Mouse (Mus musculus) midbrain, embryonic 15.5 days (tissue): ENCODE data around the gene Evpl. TPM values are rescaled to one million over a fixed set of nuclear protein-coding genes. Genes with fewer than 3 reads are reported as not detected.

Experiments
- ATAC-seq: fragments of 200-750 bp; cut with Nextera tagmentation; replicated peaks from 2 replicates; pipeline ENCODE4 v1.8.0; 2017; ENCODE audit warnings: moderate TSS enrichment
- H3K27ac ChIP-seq: fragments of 300-500 bp; sonication (generic); 2 replicates; pipeline ENCODE4 v1.5.1; 2015; ENCODE audit warnings: mild to moderate bottlenecking, inconsistent platforms
- H3K27me3 ChIP-seq: fragments of 300-500 bp; sonication (generic); replicated peaks from 2 replicates; pipeline ENCODE4 v1.6.1; 2015; ENCODE audit warnings: inconsistent platforms
- H3K36me3 ChIP-seq: fragments of 300-500 bp; sonication (generic); replicated peaks from 2 replicates; pipeline ENCODE4 v1.6.1; 2015; ENCODE audit warnings: inconsistent platforms
- H3K4me1 ChIP-seq: fragments of 300-500 bp; sonication (generic); 2 replicates; pipeline ENCODE4 v1.6.1; 2015; ENCODE audit warnings: inconsistent platforms
- H3K4me2 ChIP-seq: fragments of 300-500 bp; sonication (generic); 2 replicates; pipeline ENCODE4 v1.6.1; 2015; ENCODE audit warnings: inconsistent platforms, mild to moderate bottlenecking, moderate library complexity
- H3K4me3 ChIP-seq: fragments of 300-500 bp; sonication (generic); 2 replicates; pipeline ENCODE4 v1.5.1; 2015; ENCODE audit warnings: mild to moderate bottlenecking, inconsistent platforms
- H3K9ac ChIP-seq: fragments of 300-500 bp; sonication (generic); 2 replicates; pipeline ENCODE4 v1.6.1; 2015; ENCODE audit warnings: mild to moderate bottlenecking, inconsistent platforms
- H3K9me3 ChIP-seq: fragments of 300-500 bp; sonication (generic); 2 replicates; pipeline ENCODE4 v1.6.1; 2016; ENCODE audit warnings: inconsistent platforms
- WGBS: fragments of 180-500 bp; shearing (Covaris S2); methylation state at CpG from one replicate; pipeline ENCODE4 v1.1.7; 2015; ENCODE audit warnings: mixed read lengths; 5-methylcytosine and 5-hydroxymethylcytosine counted together
- polyA plus RNA-seq: library from polyadenylated mRNA; unstranded; fragments of >200 nt; fragmentation: Nextera tagmentation; extraction: Ambion mirVana; gene quantifications from 2 replicates; pipeline ENCODE4 v1.2.1, GENCODE M21; 2015

The Evpl gene
- polyA plus RNA-seq, 1 experiment from 2014 or later: 0.96 TPM

DNA sequence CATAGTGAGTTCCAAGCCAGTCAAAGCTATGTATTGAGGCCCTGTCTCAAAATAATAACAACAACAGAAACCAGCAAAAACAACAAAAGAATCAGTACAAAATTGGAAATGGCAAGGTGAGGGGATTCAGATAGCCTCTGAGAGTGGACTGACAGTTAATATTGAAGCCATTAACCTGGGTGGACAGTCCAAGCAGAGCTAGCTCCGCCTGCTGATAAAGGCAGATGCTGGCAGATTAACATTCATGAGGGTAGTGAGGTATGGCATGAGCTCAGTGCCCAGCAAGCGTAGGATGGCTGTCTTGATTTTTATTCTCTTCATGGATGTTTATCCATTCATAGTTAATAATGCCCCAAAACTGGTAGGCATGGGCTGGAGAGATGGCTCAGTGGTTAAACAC, 36.7 kb downstream of the Evpl start:
- Histone ChIP-seq H3K27me3 (no peaks in the 10 kb centered on the region), H3K4me2 (no peak overlapping the region), H3K9ac (no peak overlapping the region), H3K4me1 (peaks cover 19% of the 10 kb centered on the region), H3K27ac (no peak overlapping the region), H3K9me3 (no peaks in the 10 kb centered on the region), H3K4me3 (no peak overlapping the region), H3K36me3 (peaks cover 2% of the 10 kb centered on the region; the same call in 1 of the 2 replicates)
- no peak for ATAC-seq
- WGBS: 88% methylated on average over 2 of the region's 2 CpGs

DNA sequence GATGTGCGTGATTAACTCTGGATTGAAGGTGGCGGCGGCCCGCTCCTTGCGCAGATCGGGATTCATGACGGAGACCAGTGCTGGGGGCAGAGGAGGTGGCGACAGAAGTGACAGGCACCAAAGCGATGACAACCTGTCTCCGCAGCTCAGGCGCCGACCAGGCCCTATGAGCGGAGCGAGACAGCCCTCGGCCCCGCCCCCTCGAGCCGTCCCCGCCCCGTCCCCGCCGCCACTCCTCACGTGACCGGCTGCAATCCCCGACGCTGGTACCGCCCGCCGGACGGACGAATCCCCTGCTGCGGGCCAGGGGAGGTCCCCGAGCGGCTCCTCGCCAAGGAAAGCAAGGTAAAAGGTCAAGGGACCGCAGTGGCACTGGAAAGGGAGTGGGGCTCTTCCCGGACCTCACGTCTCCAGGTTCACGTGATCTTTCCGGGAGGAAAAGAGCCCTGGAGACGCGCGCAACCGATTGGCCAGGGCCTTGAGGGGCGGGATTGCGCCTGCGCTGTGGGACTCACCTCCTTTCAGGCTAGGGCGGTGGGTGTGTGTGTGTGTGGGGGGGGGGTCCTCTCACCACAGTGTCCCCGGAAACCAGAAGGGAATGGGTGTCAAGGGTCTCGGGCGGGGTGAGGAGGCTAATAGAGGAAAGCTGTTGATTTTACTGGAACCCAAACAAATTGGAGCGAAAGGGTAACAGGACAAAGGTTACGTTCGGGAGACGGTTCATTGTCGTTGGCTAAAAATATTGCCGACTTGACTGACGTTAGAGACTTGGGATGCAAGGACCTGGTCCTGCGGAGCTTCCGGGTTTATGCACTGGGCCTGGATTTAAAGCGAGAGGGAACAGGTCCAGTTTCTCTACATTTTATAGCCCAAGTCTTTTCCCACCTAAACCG, 39.0 kb downstream of the Evpl start, which contains the start of the genes Ten1 and Acox1:
Gene Ten1, plus strand, starts transcription at position 217 of the 893 bp plus-strand sequence.
Gene Acox1, minus strand, starts transcription at position 407 of the 893 bp plus-strand sequence.
- Histone ChIP-seq H3K4me1 (peaks cover 31% of the 10 kb centered on the region), H3K4me2 (peak within 1 kb of the TSS; percentile 58), H3K9me3 (no peaks in the 10 kb centered on the region), H3K9ac (peak within 1 kb of the TSS; percentile 91), H3K4me3 (peak within 1 kb of the TSS; percentile 86), H3K36me3 (0 out of 2 replicates have a peak, but pooled peaks cover 3% of the 10 kb centered on the region), H3K27ac (peak within 1 kb of the TSS; percentile 100), H3K27me3 (no peaks in the 10 kb centered on the region)
- ATAC-seq: peak; percentile 99
- under 1% methylated on average over 62 of the region's 62 CpGs for WGBS

DNA sequence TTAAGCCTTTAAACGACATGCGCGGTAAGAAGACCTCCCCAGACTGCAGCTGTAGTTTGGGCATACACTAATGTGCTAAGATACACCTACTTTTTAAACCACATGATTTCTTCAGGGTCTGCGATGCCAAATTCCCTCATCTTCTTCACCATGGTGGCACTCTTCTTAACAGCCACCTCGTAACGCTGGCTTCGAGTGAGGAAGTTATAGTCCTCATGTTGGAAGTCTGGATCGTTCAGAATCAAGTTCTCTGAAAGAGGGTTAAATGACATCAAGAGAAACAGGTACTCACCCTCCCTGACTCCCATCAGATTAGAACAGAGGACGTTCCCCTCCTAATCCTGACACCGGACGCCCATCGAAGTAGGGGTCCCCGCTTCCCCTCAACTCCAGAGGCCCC, 39.7 kb downstream of the Evpl start:
- ATAC-seq: no peak

DNA sequence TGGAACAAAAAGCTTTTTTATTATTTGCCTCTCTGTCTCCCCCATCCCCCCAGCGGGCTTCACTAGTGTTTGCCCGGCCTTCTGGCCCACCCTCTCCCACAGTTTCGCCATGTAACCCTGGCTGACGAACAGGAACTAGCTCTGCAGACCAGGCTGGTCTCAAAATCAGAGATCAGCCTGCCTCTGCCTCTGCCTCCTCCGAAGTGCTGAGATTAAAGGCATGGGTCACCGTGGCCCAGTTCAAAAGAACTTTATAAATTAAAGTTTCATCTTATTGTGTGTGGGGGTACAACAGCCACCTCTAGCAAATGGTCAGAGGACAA, 40.3 kb downstream of the Evpl start:
- Histone ChIP-seq H3K9ac (no peak overlapping the region; the same call in 1 of the 2 replicates), H3K9me3 (no peaks in the 10 kb centered on the region), H3K27ac (no peak overlapping the region), H3K27me3 (no peaks in the 10 kb centered on the region), H3K4me2 (peak overlapping the region; percentile 58), H3K36me3 (0 out of 2 replicates have a peak, but pooled peaks cover 3% of the 10 kb centered on the region), H3K4me1 (peaks cover 31% of the 10 kb centered on the region), H3K4me3 (peak overlapping the region; percentile 86)
- 90% methylated on average over 6 of the region's 6 CpGs for WGBS
- ATAC-seq: no peak

More for the DNA sequence above, 39.7 kb downstream of the Evpl start:
- 0 out of 2 replicates have a peak, but pooled peaks cover 3% of the 10 kb centered on the region for H3K36me3 ChIP-seq
- no peaks in the 10 kb centered on the region for H3K27me3 ChIP-seq
- H3K4me2 ChIP-seq: peak overlapping the region; percentile 58
- H3K4me3 ChIP-seq: peak overlapping the region; percentile 86
- H3K9me3 ChIP-seq: no peaks in the 10 kb centered on the region
- peaks cover 31% of the 10 kb centered on the region for H3K4me1 ChIP-seq
- WGBS: 21% methylated on average over 13 of the region's 13 CpGs
- peak overlapping the region; percentile 100 for H3K27ac ChIP-seq
- peak overlapping the region; percentile 91 for H3K9ac ChIP-seq

DNA sequence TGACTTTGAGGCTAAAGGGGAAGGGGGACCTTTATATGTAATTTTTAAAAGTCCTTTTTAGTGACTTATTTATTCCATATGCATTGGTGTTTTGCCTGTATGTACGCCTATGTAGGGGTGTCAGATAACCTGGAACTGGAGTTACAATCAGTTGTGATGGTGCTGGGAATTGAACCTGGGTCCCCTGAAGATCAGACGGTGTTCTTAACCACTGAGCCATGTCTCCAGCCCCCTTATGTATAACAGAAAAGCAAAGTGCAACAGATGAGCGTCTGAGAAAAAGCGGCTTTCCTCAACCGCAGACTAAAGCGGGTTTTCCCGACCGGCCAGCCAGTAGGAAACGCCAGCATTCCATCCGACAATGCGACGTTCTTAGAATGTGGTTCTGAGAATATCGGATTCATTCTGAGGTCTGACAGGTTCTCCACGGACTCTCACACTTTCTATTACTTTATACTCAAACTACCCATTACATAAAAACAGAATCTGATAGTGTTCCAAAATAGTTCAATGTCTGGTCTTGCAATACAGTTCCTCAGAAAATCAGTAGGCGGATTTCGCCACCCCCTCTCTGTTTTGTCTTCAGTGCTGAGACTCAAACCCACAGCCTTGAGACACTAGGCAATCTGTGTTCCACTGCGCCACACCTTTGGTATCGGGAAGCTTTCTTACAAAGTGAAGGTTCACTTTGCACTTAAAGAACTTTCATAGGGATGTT, 40.9 kb downstream of the Evpl start:
- H3K9ac ChIP-seq: no peak overlapping the region
- 0 out of 2 replicates have a peak, but pooled peaks cover 3% of the 10 kb centered on the region for H3K36me3 ChIP-seq
- WGBS: 95% methylated on average over 18 of the region's 18 CpGs
- no peak for ATAC-seq
- no peaks in the 10 kb centered on the region for H3K27me3 ChIP-seq
- peaks cover 31% of the 10 kb centered on the region for H3K4me1 ChIP-seq
- H3K27ac ChIP-seq: no peak overlapping the region
- H3K4me3 ChIP-seq: 0 out of 2 replicates have a peak overlapping the region, but pooled peaks have one; percentile 86
- H3K4me2 ChIP-seq: peak overlapping the region; percentile 58
- no peaks in the 10 kb centered on the region for H3K9me3 ChIP-seq

DNA sequence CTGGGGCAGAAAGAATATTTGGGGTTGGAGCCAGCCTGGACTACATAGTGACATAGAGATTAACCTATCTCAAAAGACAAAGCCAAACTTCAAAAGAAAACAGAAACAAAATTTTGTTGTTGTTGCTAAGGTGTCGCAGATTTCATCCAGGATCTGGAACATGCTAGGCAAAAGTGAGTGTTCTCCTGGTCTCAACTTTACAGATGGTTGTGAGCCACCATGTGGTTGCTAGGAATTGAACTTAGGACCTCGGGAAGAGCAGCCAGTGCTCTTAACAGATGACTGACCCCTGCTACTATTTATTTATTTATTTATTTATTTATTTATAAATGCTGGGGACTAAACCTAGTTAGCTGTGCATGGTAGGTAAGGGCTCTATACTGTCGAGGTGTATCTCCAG, 41.5 kb downstream of the Evpl start:
- Histone ChIP-seq H3K4me2 (no peak overlapping the region), H3K4me3 (no peak overlapping the region), H3K36me3 (peaks cover 3% of the 10 kb centered on the region; the same call in 1 of the 2 replicates), H3K27ac (no peak overlapping the region), H3K4me1 (peaks cover 31% of the 10 kb centered on the region), H3K27me3 (no peaks in the 10 kb centered on the region), H3K9me3 (no peaks in the 10 kb centered on the region), H3K9ac (no peak overlapping the region)
- 88% methylated on average over 3 of the region's 3 CpGs for WGBS
- ATAC-seq: no peak

DNA sequence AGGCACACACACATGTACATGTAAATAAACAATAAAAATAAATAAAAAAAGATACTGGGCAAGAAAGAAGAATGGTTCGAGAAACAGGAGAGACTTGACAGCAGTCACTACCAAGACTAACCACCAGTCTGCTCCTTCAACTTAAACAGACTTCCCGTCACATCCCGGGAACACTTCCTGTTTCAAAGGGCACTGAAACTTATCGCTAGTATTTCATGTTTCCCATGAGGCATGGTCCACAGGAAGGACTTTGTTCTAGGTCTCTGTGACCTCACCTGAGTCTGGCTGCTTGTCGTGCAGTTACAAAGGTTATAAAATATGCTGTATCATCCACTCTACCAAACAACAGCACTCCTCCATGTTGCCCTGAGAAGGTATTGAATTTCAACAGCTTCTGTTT, 42.6 kb downstream of the Evpl start:
- H3K27me3 ChIP-seq: no peaks in the 10 kb centered on the region
- peaks cover 31% of the 10 kb centered on the region for H3K4me1 ChIP-seq
- no peak overlapping the region for H3K4me2 ChIP-seq
- ATAC-seq: no peak
- H3K4me3 ChIP-seq: no peak overlapping the region
- H3K36me3 ChIP-seq: peaks cover 7% of the 10 kb centered on the region; the same call in 1 of the 2 replicates
- H3K27ac ChIP-seq: no peak overlapping the region
- no peak overlapping the region for H3K9ac ChIP-seq
- H3K9me3 ChIP-seq: no peaks in the 10 kb centered on the region
- 77% methylated on average over 5 of the region's 5 CpGs for WGBS

DNA sequence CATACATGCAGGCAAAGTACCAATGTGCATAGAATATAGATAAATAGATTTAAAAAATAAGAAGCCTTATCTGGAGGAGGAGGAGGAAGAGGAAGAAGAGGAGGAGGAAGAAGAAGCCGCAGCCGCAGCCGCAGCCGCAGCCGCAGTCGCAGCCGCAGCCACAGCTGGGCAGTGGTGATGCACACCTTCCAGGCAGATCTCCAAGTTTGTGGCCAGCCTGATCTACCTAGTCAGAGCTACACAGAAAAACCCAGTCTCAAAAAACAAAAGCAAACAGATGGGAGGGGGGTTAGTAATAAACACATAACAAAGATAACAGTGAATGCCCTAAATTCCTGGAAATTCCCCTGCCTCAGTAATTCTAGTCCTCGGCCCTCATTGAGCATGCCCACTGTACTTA, 43.3 kb downstream of the Evpl start:
- Histone ChIP-seq H3K4me3 (no peak overlapping the region), H3K27me3 (no peaks in the 10 kb centered on the region), H3K9ac (no peak overlapping the region), H3K27ac (no peak overlapping the region), H3K36me3 (peaks cover 7% of the 10 kb centered on the region; the same call in 1 of the 2 replicates), H3K9me3 (no peaks in the 10 kb centered on the region), H3K4me1 (peaks cover 29% of the 10 kb centered on the region), H3K4me2 (no peak overlapping the region)
- WGBS: 96% methylated on average over 8 of the region's 8 CpGs
- ATAC-seq: no peak

DNA sequence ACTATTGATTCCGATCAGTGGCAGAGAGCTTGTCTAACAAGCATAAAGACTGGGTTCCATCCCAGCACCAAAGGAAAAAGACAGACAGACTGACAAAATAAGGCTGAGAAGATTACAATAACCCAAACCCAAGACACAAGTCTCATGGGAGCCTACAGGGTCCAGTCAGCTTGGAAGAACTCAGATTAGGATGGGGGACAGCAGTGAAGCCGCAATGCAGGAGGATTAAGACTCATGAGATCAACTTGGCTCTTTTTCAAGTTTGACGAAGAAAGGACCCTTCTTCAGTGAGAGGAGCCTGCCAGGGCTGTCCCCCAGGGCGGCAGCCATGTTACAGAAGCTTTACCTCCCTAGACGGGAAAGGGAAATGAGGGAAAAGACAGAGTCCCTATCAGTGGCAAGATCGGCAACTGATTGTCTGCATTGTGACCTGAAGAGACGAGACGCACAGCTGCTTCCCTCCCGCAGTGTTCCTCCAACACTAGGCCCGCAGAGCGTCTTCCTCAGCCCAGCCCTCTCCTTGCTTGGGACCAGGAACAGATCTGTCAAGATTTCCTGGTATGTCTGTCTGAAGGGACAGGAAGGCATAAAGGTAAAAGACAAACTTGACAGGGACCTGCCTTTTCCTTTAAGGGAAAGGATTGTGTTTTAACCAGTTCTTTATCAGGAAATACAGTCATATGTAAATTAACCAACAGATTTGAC, 50.5 kb downstream of the Evpl start:
- H3K4me1 ChIP-seq: peaks cover 8% of the 10 kb centered on the region; the same call in 1 of the 2 replicates
- no peak overlapping the region for H3K4me2 ChIP-seq
- H3K27ac ChIP-seq: no peak overlapping the region; the same call in 1 of the 2 replicates
- no peaks in the 10 kb centered on the region for H3K9me3 ChIP-seq
- no peak for ATAC-seq
- H3K9ac ChIP-seq: no peak overlapping the region
- no peak overlapping the region for H3K4me3 ChIP-seq
- 33% methylated on average over 11 of the region's 11 CpGs for WGBS
- H3K36me3 ChIP-seq: peaks cover 17% of the 10 kb centered on the region
- no peaks in the 10 kb centered on the region for H3K27me3 ChIP-seq

DNA sequence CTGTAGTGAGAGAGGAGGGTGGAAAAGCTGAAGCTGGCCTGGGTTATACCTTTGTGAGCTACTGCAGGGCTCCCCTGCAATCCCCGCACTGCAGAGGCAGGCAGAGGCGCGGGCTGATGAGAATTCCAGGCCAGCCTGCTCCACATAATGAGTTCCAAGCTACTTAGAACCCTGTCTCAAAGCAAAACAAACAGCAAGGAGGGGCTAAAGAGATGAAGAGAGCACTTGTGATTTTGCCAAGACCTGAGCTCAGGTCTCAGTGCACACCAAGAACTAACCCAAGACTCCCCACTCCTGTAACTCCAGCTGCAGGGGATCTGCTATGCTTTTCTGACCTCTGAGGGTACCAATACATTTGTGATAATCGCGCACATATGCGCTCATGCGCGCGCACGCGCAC, 51.5 kb downstream of the Evpl start:
- ATAC-seq: no peak
- Histone ChIP-seq H3K4me3 (no peak overlapping the region), H3K27me3 (no peaks in the 10 kb centered on the region), H3K27ac (peak overlapping the region; percentile 35; the same call in 1 of the 2 replicates), H3K9ac (no peak overlapping the region), H3K4me1 (peaks cover 8% of the 10 kb centered on the region; the same call in 1 of the 2 replicates), H3K4me2 (no peak overlapping the region), H3K9me3 (no peaks in the 10 kb centered on the region), H3K36me3 (peaks cover 24% of the 10 kb centered on the region)
- 85% methylated on average over 11 of the region's 11 CpGs for WGBS

DNA sequence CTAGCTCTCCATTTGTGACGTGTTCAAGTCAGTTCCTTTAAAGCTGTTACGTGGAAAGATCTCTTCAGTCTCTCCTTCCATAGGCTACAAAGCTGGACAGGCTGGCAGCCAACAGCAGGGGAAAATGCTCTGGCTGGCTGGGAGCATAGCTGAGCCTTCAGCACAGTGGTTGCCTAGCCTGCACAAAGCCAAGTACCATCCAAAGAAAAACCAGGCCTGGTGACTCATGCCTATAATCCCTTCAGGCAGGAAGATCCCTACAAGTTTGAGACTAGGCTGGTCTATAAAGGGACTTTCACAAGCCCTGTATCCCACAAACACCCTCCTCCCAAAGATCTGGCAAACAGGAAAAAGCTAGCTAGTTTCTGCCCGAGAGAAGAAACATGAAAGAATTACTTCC, 52.0 kb downstream of the Evpl start:
- Histone ChIP-seq H3K4me3 (no peak overlapping the region), H3K36me3 (peaks cover 20% of the 10 kb centered on the region), H3K4me2 (no peak overlapping the region), H3K27ac (peak overlapping the region; percentile 35; the same call in 1 of the 2 replicates), H3K9me3 (no peaks in the 10 kb centered on the region), H3K9ac (no peak overlapping the region), H3K4me1 (peaks cover 8% of the 10 kb centered on the region; the same call in 1 of the 2 replicates), H3K27me3 (no peaks in the 10 kb centered on the region)
- no peak for ATAC-seq
- 87% methylated on average over 3 of the region's 3 CpGs for WGBS
